Mouse (Mus musculus): ENCODE results near the gene Tex46. TPM values are rescaled to one million over a fixed set of nuclear protein-coding genes. Genes with fewer than 3 reads are reported as not detected.

The Tex46 gene
- polyA plus RNA-seq, 1 experiment from 2014 or later = not detected

DNA sequence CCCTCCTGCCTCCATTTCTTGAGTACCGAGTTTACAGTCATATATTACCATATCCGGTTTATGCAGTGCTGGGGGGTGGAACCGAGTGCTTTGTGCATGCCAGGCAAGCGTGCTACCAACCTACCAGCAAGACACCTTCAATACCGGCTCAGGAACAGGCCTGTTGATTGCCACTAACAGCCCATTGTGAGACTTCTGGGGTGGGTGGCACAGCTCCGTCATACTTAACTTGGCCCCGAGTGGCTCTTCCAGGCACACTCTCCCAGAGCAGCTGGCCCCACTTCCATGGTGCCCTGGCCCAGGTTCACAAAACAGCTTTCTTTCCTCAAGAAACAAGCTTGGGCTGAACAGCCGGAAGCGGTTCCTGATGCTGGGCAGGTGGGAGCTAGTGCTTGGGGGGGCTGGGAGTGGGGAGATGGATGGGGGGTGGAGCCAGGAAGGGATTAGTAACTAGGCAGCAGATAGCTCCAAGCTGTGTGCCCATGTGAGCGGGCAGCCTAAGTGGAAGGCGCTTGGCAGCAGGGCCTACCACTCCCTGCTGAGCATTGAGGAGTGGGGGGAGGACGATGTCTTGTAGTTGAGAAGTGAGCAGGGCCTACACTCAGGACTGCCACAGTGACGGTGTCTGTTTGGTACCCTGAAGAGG, 41.8 kb downstream of the Tex46 start:
- 73% methylated on average over 13 of the region's 13 CpGs for WGBS

DNA sequence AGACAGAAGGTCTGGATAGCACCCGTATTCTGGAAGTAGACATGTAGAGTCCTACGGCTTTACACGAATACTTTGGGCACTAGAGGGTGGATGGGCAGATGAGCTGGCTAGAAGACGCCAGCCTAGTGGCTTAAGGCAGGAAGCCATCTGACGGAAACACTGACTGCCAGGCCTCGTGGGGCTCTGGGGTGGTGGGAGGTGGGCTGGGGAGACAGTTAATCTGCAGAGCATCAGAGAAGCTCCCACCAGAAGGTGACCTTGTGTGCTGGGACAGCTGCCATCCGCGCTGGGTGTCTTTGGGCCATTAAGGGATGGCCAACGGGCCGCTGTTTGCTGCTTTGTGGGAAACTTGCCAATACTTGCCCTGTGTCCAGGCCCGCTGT, 42.3 kb downstream of the Tex46 start:
- DNase-seq (no peak), ATAC-seq (ENCODE audit: insufficient read depth) (no peak)
- no peak overlapping the region for H3K9ac ChIP-seq
- H3K27ac ChIP-seq (ENCODE audit: low read depth) = no peak overlapping the region
- H3K4me1 ChIP-seq (ENCODE audit: insufficient read depth) = peaks cover 5% of the 10 kb centered on the region; the same call in 1 of the 2 replicates
- TF ChIP-seq CTCF (IDR thresholded peaks at IDR 0.05; ENCODE audit: low read depth) = no peak
- no peaks in the 10 kb centered on the region for H3K9me3 ChIP-seq (ENCODE audit: low read depth, low read length)
- H3K4me3 ChIP-seq (ENCODE audit: low read depth, low read length) = no peak overlapping the region
- H3K27me3 ChIP-seq (ENCODE audit: insufficient read depth, low read length) = no peaks in the 10 kb centered on the region
- no peak overlapping the region for H3K4me2 ChIP-seq
- peaks cover 4% of the 10 kb centered on the region; the same call in 1 of the 2 replicates for H3K36me3 ChIP-seq (ENCODE audit: insufficient read depth)
- 71% methylated on average over 11 of the region's 11 CpGs for WGBS

More for the DNA sequence above, 41.8 kb downstream of the Tex46 start:
- Histone ChIP-seq H3K9ac (no peak overlapping the region), H3K9me3 (ENCODE audit: low read depth, low read length) (no peaks in the 10 kb centered on the region), H3K4me3 (ENCODE audit: low read depth, low read length) (no peak overlapping the region), H3K27ac (ENCODE audit: low read depth) (no peak overlapping the region), H3K4me1 (ENCODE audit: insufficient read depth) (peaks cover 5% of the 10 kb centered on the region; the same call in 1 of the 2 replicates), H3K4me2 (no peak overlapping the region), H3K27me3 (ENCODE audit: insufficient read depth, low read length) (no peaks in the 10 kb centered on the region), H3K36me3 (ENCODE audit: insufficient read depth) (no peaks in the 10 kb centered on the region; the same call in 1 of the 2 replicates)
- DNase-seq (no peak), ATAC-seq (ENCODE audit: insufficient read depth) (no peak)
- no peak for TF ChIP-seq CTCF (IDR thresholded peaks at IDR 0.05; ENCODE audit: low read depth)

- ATAC-seq (ENCODE audit: insufficient read depth) (no peak), DNase-seq (no peak)
- no peaks in the 10 kb centered on the region for H3K9me3 ChIP-seq (ENCODE audit: low read depth, low read length)
- H3K4me2 ChIP-seq = no peak overlapping the region
- no peak for TF ChIP-seq CTCF (IDR thresholded peaks at IDR 0.05; ENCODE audit: low read depth)
- WGBS = 63% methylated on average over 6 of the region's 6 CpGs
- no peak overlapping the region for H3K4me3 ChIP-seq (ENCODE audit: low read depth, low read length)
- H3K27ac ChIP-seq (ENCODE audit: low read depth) = no peak overlapping the region
- no peak overlapping the region for H3K9ac ChIP-seq
- H3K4me1 ChIP-seq (ENCODE audit: insufficient read depth) = peaks cover 5% of the 10 kb centered on the region; the same call in 1 of the 2 replicates
- peaks cover 4% of the 10 kb centered on the region; the same call in 1 of the 2 replicates for H3K36me3 ChIP-seq (ENCODE audit: insufficient read depth)
- no peaks in the 10 kb centered on the region for H3K27me3 ChIP-seq (ENCODE audit: insufficient read depth, low read length)
Observed at GRCm38 (mm10) chr4:136653019-136653418, 42.8 kb downstream of the Tex46 start.

DNA sequence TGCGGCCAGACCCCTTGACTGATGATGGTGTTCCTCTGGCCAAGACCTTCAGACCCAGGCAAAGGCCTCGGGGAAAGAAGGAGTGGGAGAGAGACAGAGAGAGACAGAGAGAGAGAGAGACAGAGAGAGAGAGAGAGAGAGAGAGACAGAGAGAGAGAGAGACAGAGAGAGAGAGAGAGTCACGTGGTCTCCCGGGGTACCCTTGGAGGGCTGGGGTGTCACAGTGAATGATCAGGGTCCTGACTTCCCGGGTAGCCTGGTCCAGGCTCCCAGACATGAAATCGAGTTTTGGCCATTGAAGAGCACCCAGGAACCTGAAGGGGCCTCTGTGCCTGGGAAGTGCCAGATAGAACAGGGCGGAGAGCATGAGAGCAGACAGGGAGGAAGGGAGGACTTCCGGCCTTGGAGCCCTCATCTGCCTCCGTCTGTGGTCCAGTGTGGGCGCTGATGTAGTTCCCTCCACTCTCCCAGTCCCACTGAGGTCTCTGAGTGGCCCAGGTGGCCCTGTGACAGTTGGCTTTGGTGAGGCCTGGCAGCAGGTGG, 43.5 kb downstream of the Tex46 start:
- no peak for DNase-seq
- Histone ChIP-seq H3K4me2 (no peak overlapping the region), H3K36me3 (ENCODE audit: insufficient read depth) (peaks cover 4% of the 10 kb centered on the region; the same call in 1 of the 2 replicates), H3K27ac (ENCODE audit: low read depth) (no peak overlapping the region), H3K9ac (no peak overlapping the region), H3K27me3 (ENCODE audit: insufficient read depth, low read length) (no peaks in the 10 kb centered on the region), H3K9me3 (ENCODE audit: low read depth, low read length) (no peaks in the 10 kb centered on the region), H3K4me1 (ENCODE audit: insufficient read depth) (peaks cover 5% of the 10 kb centered on the region; the same call in 1 of the 2 replicates), H3K4me3 (ENCODE audit: low read depth, low read length) (no peak overlapping the region)
- ATAC-seq (ENCODE audit: insufficient read depth) = no peak
- WGBS = 80% methylated on average over 10 of the region's 10 CpGs
- TF ChIP-seq CTCF (IDR thresholded peaks at IDR 0.05; ENCODE audit: low read depth) = no peak

GRCm38 (mm10) chr4:136657914-136658313, 47.7 kb downstream of the Tex46 start:
- Histone ChIP-seq H3K9ac (no peak overlapping the region), H3K9me3 (ENCODE audit: low read depth, low read length) (no peaks in the 10 kb centered on the region), H3K27ac (ENCODE audit: low read depth) (no peak overlapping the region), H3K36me3 (ENCODE audit: insufficient read depth) (peaks cover 7% of the 10 kb centered on the region; the same call in 1 of the 2 replicates), H3K4me3 (ENCODE audit: low read depth, low read length) (no peak overlapping the region), H3K27me3 (ENCODE audit: insufficient read depth, low read length) (no peaks in the 10 kb centered on the region), H3K4me1 (ENCODE audit: insufficient read depth) (no peaks in the 10 kb centered on the region), H3K4me2 (no peak overlapping the region)
- TF ChIP-seq CTCF (IDR thresholded peaks at IDR 0.05; ENCODE audit: low read depth) = no peak
- 76% methylated on average over 3 of the region's 3 CpGs for WGBS
- ATAC-seq (ENCODE audit: insufficient read depth) (no peak), DNase-seq (no peak)

Small RNAs within 50 kb of the gene (microRNA-seq; reads per million reads assigned to microRNA genes)
- not detected for gene Gm22180 (ENCODE audit: borderline number of aligned reads)

Other genes with a start within 250 kb of the Tex46 start
- gene Htr1d, start 186.9 kb upstream of the Tex46 start, polyA plus RNA-seq (2014; fragmentation: Nextera tagmentation; extraction: Ambion mirVana) = 0.07 TPM in 1 of 2 replicates, not detected in the other
- 0.30 and 0.42 TPM in 2 replicates for gene 6030445D17Rik, start 148.2 kb upstream of the Tex46 start, polyA plus RNA-seq (2014; fragmentation: Nextera tagmentation; extraction: Ambion mirVana)
- gene Luzp1, start 140.7 kb upstream of the Tex46 start, polyA plus RNA-seq (2014; fragmentation: Nextera tagmentation; extraction: Ambion mirVana) = 111 and 140 TPM in 2 replicates
- gene Kdm1a, start 7.7 kb upstream of the Tex46 start, polyA plus RNA-seq (2014; fragmentation: Nextera tagmentation; extraction: Ambion mirVana) = 56.5 and 58.8 TPM in 2 replicates
- not detected in 2 replicates for gene Lactbl1, start 12.2 kb downstream of the Tex46 start, polyA plus RNA-seq (2014; fragmentation: Nextera tagmentation; extraction: Ambion mirVana)
- 7.9 and 8.5 TPM in 2 replicates for gene Ephb2, start 225.6 kb downstream of the Tex46 start, polyA plus RNA-seq (2014; fragmentation: Nextera tagmentation; extraction: Ambion mirVana)